Mouse (Mus musculus) E14TG2a.4 (cell line): ENCODE measurements around the gene BC067074.

Source experiments
- H3K27me3 ChIP-seq: 2 replicates; pipeline ENCODE4 v1.6.1; 2014; ENCODE audit warnings: low read length, control low read depth; ENCODE audit not compliant: insufficient read depth
- H3K36me3 ChIP-seq: 2 replicates; pipeline ENCODE4 v1.6.1; 2014; ENCODE audit warnings: low read length, control low read depth; ENCODE audit not compliant: insufficient read depth
- H3K4me1 ChIP-seq: replicated peaks from 2 replicates; pipeline ENCODE4 v1.6.1; 2014; ENCODE audit warnings: low read depth, low read length, control low read depth
- H3K4me3 ChIP-seq: replicated peaks from 2 replicates; pipeline ENCODE4 v1.5.1; 2014; ENCODE audit warnings: mild to moderate bottlenecking, low read length
- H3K9me3 ChIP-seq: 2 replicates; pipeline ENCODE4 v1.6.1; 2014; ENCODE audit warnings: low read length, control low read depth
- CTCF ChIP-seq: conservative IDR thresholded peaks from 2 replicates; pipeline ENCODE4 v1.5.1; 2014; ENCODE audit warnings: low read length
- NANOG ChIP-seq: IDR thresholded peaks from 2 replicates; pipeline ENCODE4 v1.6.1; 2014; ENCODE audit warnings: borderline replicate concordance, low read length, mixed read lengths
- POU5F1 ChIP-seq: IDR thresholded peaks from 2 replicates; pipeline ENCODE4 v1.6.1; 2014; ENCODE audit warnings: low read length, borderline replicate concordance

The BC067074 gene

GRCm38 (mm10) chr13:113357438-113358144 lies 64.6 kb downstream of the BC067074 start:
- Histone ChIP-seq H3K9me3 (no peaks in the 10 kb centered on the region; the same call in 1 of the 2 replicates), H3K4me3 (no peak overlapping the region), H3K4me1 (no peaks in the 10 kb centered on the region), H3K36me3 (no peaks in the 10 kb centered on the region), H3K27me3 (no peaks in the 10 kb centered on the region)
- TF ChIP-seq POU5F1 (no peak), NANOG (no peak), CTCF (no peak)

- H3K27me3 ChIP-seq: no peaks in the 10 kb centered on the region
- no peaks in the 10 kb centered on the region for H3K4me1 ChIP-seq
- H3K36me3 ChIP-seq: no peaks in the 10 kb centered on the region
- H3K9me3 ChIP-seq: no peaks in the 10 kb centered on the region; the same call in 1 of the 2 replicates
- H3K4me3 ChIP-seq: no peak overlapping the region
- TF ChIP-seq CTCF (no peak), POU5F1 (no peak), NANOG (no peak)
Measured at GRCm38 (mm10) chr13:113359676-113360075, 66.7 kb downstream of the BC067074 start.

GRCm38 (mm10) chr13:113365976-113366375 lies 73.0 kb downstream of the BC067074 start:
- Histone ChIP-seq H3K27me3 (no peaks in the 10 kb centered on the region), H3K9me3 (peaks cover 17% of the 10 kb centered on the region), H3K36me3 (no peaks in the 10 kb centered on the region), H3K4me1 (no peaks in the 10 kb centered on the region), H3K4me3 (no peak overlapping the region)
- TF ChIP-seq POU5F1 (no peak), CTCF (no peak), NANOG (no peak)

GRCm38 (mm10) chr13:113368931-113369579 lies 76.1 kb downstream of the BC067074 start:
- no peaks in the 10 kb centered on the region for H3K4me1 ChIP-seq
- peaks cover 17% of the 10 kb centered on the region for H3K9me3 ChIP-seq
- H3K36me3 ChIP-seq: no peaks in the 10 kb centered on the region
- H3K27me3 ChIP-seq: 0 out of 2 replicates have a peak, but pooled peaks cover 5% of the 10 kb centered on the region
- H3K4me3 ChIP-seq: no peak overlapping the region
- no peak for TF ChIP-seq NANOG
- no peak for TF ChIP-seq POU5F1
- no peak for TF ChIP-seq CTCF

GRCm38 (mm10) chr13:113369622-113370021 lies 76.7 kb downstream of the BC067074 start:
- no peak overlapping the region for H3K4me3 ChIP-seq
- H3K4me1 ChIP-seq: no peaks in the 10 kb centered on the region
- TF ChIP-seq POU5F1 (no peak), CTCF (no peak), NANOG (no peak)
- H3K9me3 ChIP-seq: peaks cover 17% of the 10 kb centered on the region
- H3K36me3 ChIP-seq: no peaks in the 10 kb centered on the region
- H3K27me3 ChIP-seq: peaks cover 5% of the 10 kb centered on the region; the same call in 1 of the 2 replicates

GRCm38 (mm10) chr13:113373291-113374083 lies 80.5 kb downstream of the BC067074 start:
- Histone ChIP-seq H3K27me3 (peaks cover 11% of the 10 kb centered on the region), H3K4me3 (no peak overlapping the region), H3K36me3 (no peaks in the 10 kb centered on the region), H3K9me3 (0 out of 2 replicates have a peak, but pooled peaks cover 4% of the 10 kb centered on the region), H3K4me1 (no peaks in the 10 kb centered on the region)
- TF ChIP-seq NANOG (no peak), POU5F1 (no peak), CTCF (no peak)

- Histone ChIP-seq H3K4me3 (no peak overlapping the region), H3K4me1 (no peaks in the 10 kb centered on the region; the same call in 1 of the 2 replicates), H3K27me3 (peaks cover 13% of the 10 kb centered on the region), H3K9me3 (no peaks in the 10 kb centered on the region), H3K36me3 (no peaks in the 10 kb centered on the region)
- TF ChIP-seq NANOG: no peak
Measured at GRCm38 (mm10) chr13:113374084-113374405, 81.1 kb downstream of the BC067074 start.

GRCm38 (mm10) chr13:113377631-113378030 lies 84.7 kb downstream of the BC067074 start:
- peaks cover 13% of the 10 kb centered on the region for H3K27me3 ChIP-seq
- H3K4me1 ChIP-seq: no peaks in the 10 kb centered on the region; the same call in 1 of the 2 replicates
- H3K4me3 ChIP-seq: no peak overlapping the region
- no peaks in the 10 kb centered on the region for H3K36me3 ChIP-seq
- TF ChIP-seq CTCF (no peak), NANOG (no peak), POU5F1 (no peak)
- no peaks in the 10 kb centered on the region for H3K9me3 ChIP-seq
